In genomic region chr13:20211780-20212179, GRCm38 (mm10) we compare ENCODE assay signal across 19 mouse cellular contexts.
A peak's percentile ranks its signal among the peaks of the same experiment; 100 is the strongest.
DNase-seq lines count a peak whose midpoint lies in the region; ATAC-seq and TF ChIP-seq lines count a peak whose summit lies in the region.
"Had no signal": no experiment of that assay in that cellular context is flagged by ENCODE, and none has a peak within 500 bp of the region (broad histone marks: within the 10 kb centered on the region; RNA-seq: fewer than 3 reads in every experiment).

No protein-coding gene starts in this region.

- TF ChIP-seq POLR2A in lung, adult 2 months (IDR thresholded peaks at IDR 0.05; ENCODE audit: borderline replicate concordance, extremely low read depth, low read depth, low read length) = no peak

- 0 out of 2 replicates have a peak, but pooled peaks have one; percentile 6 for ATAC-seq in forebrain, postnatal 0 days
- no peak for ATAC-seq in forebrain, embryonic 14.5 days
- ATAC-seq in lung, embryonic 15.5 days (ENCODE audit: borderline replicate concordance, extremely low read depth, low FRiP score, low TSS enrichment) = peak; percentile 73; the same call in 1 of the 2 replicates
- no peak for ATAC-seq in midbrain, embryonic 11.5 days (ENCODE audit: low FRiP score)
- ATAC-seq: hindbrain, postnatal 0 days had no signal

- H3K27me3 ChIP-seq in forebrain, postnatal 0 days (ENCODE audit: insufficient read depth, low read length) = no peaks in the 10 kb centered on the region
- H3K27me3 ChIP-seq in forebrain, embryonic 14.5 days (replicated peaks; ENCODE audit: control insufficient read depth, insufficient read depth, low read length) = no peaks in the 10 kb centered on the region
- H3K27me3 ChIP-seq in lung, embryonic 15.5 days = no peaks in the 10 kb centered on the region
- H3K27me3 ChIP-seq in midbrain, embryonic 11.5 days (ENCODE audit: control insufficient read depth, insufficient read depth, low read length) = no peaks in the 10 kb centered on the region
- H3K27me3 ChIP-seq in midbrain, embryonic 10.5 days (ENCODE audit: low read depth, poor library complexity, severe bottlenecking) = no peaks in the 10 kb centered on the region
- H3K27me3 ChIP-seq in splenic B cell, adult 2 months (ENCODE audit: control insufficient read depth, insufficient read depth, low read length, poor library complexity, severe bottlenecking) = no peaks in the 10 kb centered on the region
- H3K27me3 ChIP-seq: embryonic facial prominence, embryonic 12.5 days; forebrain, embryonic 12.5 days; hindbrain, embryonic 13.5 days had no signal

- H3K4me3 ChIP-seq in forebrain, postnatal 0 days (ENCODE audit: low read depth, low read length) = no peak overlapping the region
- H3K4me3 ChIP-seq in forebrain, embryonic 14.5 days (ENCODE audit: low read depth, low read length) = no peak overlapping the region
- H3K4me3 ChIP-seq in lung, embryonic 15.5 days = no peak overlapping the region
- no peak overlapping the region for H3K4me3 ChIP-seq in lung, adult 2 months (replicated peaks; ENCODE audit: extremely low read depth, low read depth, low read length)
- no peak overlapping the region for H3K4me3 ChIP-seq in midbrain, embryonic 11.5 days (ENCODE audit: low read depth, low read length)
- H3K4me3 ChIP-seq in midbrain, embryonic 10.5 days = no peak overlapping the region
- H3K4me3 ChIP-seq: embryonic facial prominence, embryonic 12.5 days; forebrain, embryonic 12.5 days; hindbrain, embryonic 13.5 days had no signal

- TF ChIP-seq CTCF in forebrain, postnatal 0 days (IDR thresholded peaks at IDR 0.05; ENCODE audit: low read depth) = no peak
- no peak for TF ChIP-seq CTCF in lung, adult 2 months (IDR thresholded peaks at IDR 0.05; ENCODE audit: insufficient read depth, low read length)

- WGBS in forebrain, postnatal 0 days = 65% methylated on average over 5 of the region's 5 CpGs
- 85% methylated on average over 5 of the region's 5 CpGs for WGBS in forebrain, embryonic 14.5 days
- 19% methylated on average over 5 of the region's 5 CpGs for WGBS in lung, embryonic 15.5 days
- 32% methylated on average over 5 of the region's 5 CpGs for WGBS in lung, adult 2 months
- WGBS in midbrain, embryonic 11.5 days = 79% methylated on average over 5 of the region's 5 CpGs
- WGBS in midbrain, embryonic 10.5 days = 88% methylated on average over 5 of the region's 5 CpGs

- H3K4me1 ChIP-seq in forebrain, postnatal 0 days (ENCODE audit: insufficient read depth) = no peaks in the 10 kb centered on the region
- no peaks in the 10 kb centered on the region for H3K4me1 ChIP-seq in forebrain, embryonic 14.5 days (ENCODE audit: control insufficient read depth, insufficient read depth, low read length)
- peaks cover 21% of the 10 kb centered on the region for H3K4me1 ChIP-seq in lung, embryonic 15.5 days
- H3K4me1 ChIP-seq in lung, adult 2 months (ENCODE audit: control insufficient read depth, insufficient read depth, low read length) = peaks cover 5% of the 10 kb centered on the region
- H3K4me1 ChIP-seq in midbrain, embryonic 11.5 days (ENCODE audit: control insufficient read depth, insufficient read depth, low read length) = no peaks in the 10 kb centered on the region
- no peaks in the 10 kb centered on the region for H3K4me1 ChIP-seq in midbrain, embryonic 10.5 days
- H3K4me1 ChIP-seq: embryonic facial prominence, embryonic 12.5 days; forebrain, embryonic 12.5 days; hindbrain, embryonic 13.5 days had no signal

- no peaks in the 10 kb centered on the region for H3K9me3 ChIP-seq in forebrain, postnatal 0 days (ENCODE audit: low read length)
- no peaks in the 10 kb centered on the region for H3K9me3 ChIP-seq in forebrain, embryonic 14.5 days (replicated peaks; ENCODE audit: control insufficient read depth, low read length)
- no peaks in the 10 kb centered on the region for H3K9me3 ChIP-seq in lung, embryonic 15.5 days
- no peaks in the 10 kb centered on the region for H3K9me3 ChIP-seq in midbrain, embryonic 11.5 days (ENCODE audit: control insufficient read depth, low read length)
- no peaks in the 10 kb centered on the region for H3K9me3 ChIP-seq in midbrain, embryonic 10.5 days (replicated peaks)
- H3K9me3 ChIP-seq: embryonic facial prominence, embryonic 12.5 days; forebrain, embryonic 12.5 days had no signal

- H3K9ac ChIP-seq in forebrain, postnatal 0 days = no peak overlapping the region
- H3K9ac ChIP-seq in forebrain, embryonic 14.5 days (ENCODE audit: low read length) = no peak overlapping the region
- no peak overlapping the region for H3K9ac ChIP-seq in lung, embryonic 15.5 days
- H3K9ac ChIP-seq in midbrain, embryonic 11.5 days (ENCODE audit: low read length) = no peak overlapping the region
- H3K9ac ChIP-seq: embryonic facial prominence, embryonic 12.5 days; forebrain, embryonic 12.5 days; hindbrain, embryonic 13.5 days had no signal

- no peaks in the 10 kb centered on the region for H3K36me3 ChIP-seq in forebrain, postnatal 0 days (ENCODE audit: insufficient read depth)
- no peaks in the 10 kb centered on the region for H3K36me3 ChIP-seq in forebrain, embryonic 14.5 days (ENCODE audit: control insufficient read depth, insufficient read depth, low read length)
- H3K36me3 ChIP-seq in lung, embryonic 15.5 days = no peaks in the 10 kb centered on the region
- H3K36me3 ChIP-seq in midbrain, embryonic 11.5 days (ENCODE audit: control insufficient read depth, insufficient read depth, low read length) = no peaks in the 10 kb centered on the region
- no peaks in the 10 kb centered on the region for H3K36me3 ChIP-seq in midbrain, embryonic 10.5 days
- peaks cover 5% of the 10 kb centered on the region for H3K36me3 ChIP-seq in splenic B cell, adult 2 months (ENCODE audit: control insufficient read depth, insufficient read depth, low read length, poor library complexity, severe bottlenecking)
- H3K36me3 ChIP-seq: embryonic facial prominence, embryonic 12.5 days; forebrain, embryonic 12.5 days; hindbrain, embryonic 13.5 days had no signal

- peak overlapping the region; percentile 43; the same call in 1 of the 2 replicates for H3K27ac ChIP-seq in forebrain, postnatal 0 days (ENCODE audit: low read depth, low read length)
- H3K27ac ChIP-seq in forebrain, embryonic 14.5 days (ENCODE audit: low read depth, low read length) = no peak overlapping the region
- H3K27ac ChIP-seq in lung, embryonic 15.5 days = 0 out of 2 replicates have a peak overlapping the region, but pooled peaks have one; percentile 57
- no peak overlapping the region for H3K27ac ChIP-seq in midbrain, embryonic 11.5 days (ENCODE audit: low read depth, low read length)
- no peak overlapping the region for H3K27ac ChIP-seq in midbrain, embryonic 10.5 days (replicated peaks)
- H3K27ac ChIP-seq: embryonic facial prominence, embryonic 12.5 days; forebrain, embryonic 12.5 days; hindbrain, embryonic 13.5 days; hindbrain, postnatal 0 days had no signal

- DNase-seq in forebrain, postnatal 0 days = no peak
- DNase-seq in forebrain, embryonic 14.5 days (ENCODE audit: low spot score) = no peak
- no peak for DNase-seq in lung, adult 2 months
- DNase-seq in midbrain, embryonic 11.5 days (ENCODE audit: low spot score, missing footprints) = peak; percentile 17
- no peak for DNase-seq in midbrain, embryonic 10.5 days (ENCODE audit: low spot score)
- peak; percentile 6 for DNase-seq in splenic B cell, adult 2 months (ENCODE audit: low read depth, low spot score)
- DNase-seq in heart, adult 9 months (ENCODE audit: low spot score in 2 of 2) = no peak
- DNase-seq: adrenal gland, adult 8-10 months; cerebellum, adult 11-12 months; cerebellum, adult 9-10 months; cerebellum, postnatal 25 days; gastrocnemius, postnatal 14 days; heart, postnatal 10 days; heart, postnatal 4 days had no signal

- no peak overlapping the region for H3K4me2 ChIP-seq in forebrain, postnatal 0 days (ENCODE audit: low read depth)
- H3K4me2 ChIP-seq in forebrain, embryonic 14.5 days (ENCODE audit: low read length) = no peak overlapping the region
- no peak overlapping the region for H3K4me2 ChIP-seq in lung, embryonic 15.5 days
- H3K4me2 ChIP-seq in midbrain, embryonic 11.5 days = no peak overlapping the region
- H3K4me2 ChIP-seq: embryonic facial prominence, embryonic 12.5 days; forebrain, embryonic 12.5 days; hindbrain, embryonic 13.5 days had no signal

Comparison
In these comparisons a context has a peak if more than half of its experiments do, and no peak if none do; other contexts are left out.
1. ATAC-seq: peak in forebrain, postnatal 0 days (single experiment) and lung, embryonic 15.5 days (single experiment); none in forebrain, embryonic 14.5 days (single experiment) and midbrain, embryonic 11.5 days (single experiment).
2. DNase-seq: peak in midbrain, embryonic 11.5 days (single experiment) and splenic B cell, adult 2 months (single experiment); none in forebrain, postnatal 0 days (single experiment), forebrain, embryonic 14.5 days (single experiment), lung, adult 2 months (single experiment), midbrain, embryonic 10.5 days (single experiment) and heart, adult 9 months (0 of 2).
3. H3K27ac ChIP-seq: peak in forebrain, postnatal 0 days (single experiment) and lung, embryonic 15.5 days (single experiment); none in forebrain, embryonic 14.5 days (single experiment), midbrain, embryonic 11.5 days (single experiment) and midbrain, embryonic 10.5 days (single experiment).